Mouse (Mus musculus): ENCODE data around the gene Prex1.

- TF ChIP-seq GATA1 (IDR thresholded peaks at IDR 0.05; ENCODE audit: low read length), result no peak
- no peak for TF ChIP-seq TAL1 (IDR thresholded peaks at IDR 0.05; ENCODE audit: low read length)
Measured at GRCm38 (mm10) chr2:166523156-166523890, 190.3 kb downstream of the Prex1 start.

Measured in erythroblast, embryonic 14.5 days (primary cell).